Mouse (Mus musculus): ENCODE measurements around the gene Prss38. TPM values are rescaled to one million over a fixed set of nuclear protein-coding genes. Genes with fewer than 3 reads are reported as not detected.
"Not testable (repeated sequence)": the region's sequence is repeated elsewhere in the genome, so short reads cannot be mapped to it uniquely, and the experiment has no call there.

The Prss38 gene
- total RNA-seq, 1 experiment = 1.5 TPM

DNA sequence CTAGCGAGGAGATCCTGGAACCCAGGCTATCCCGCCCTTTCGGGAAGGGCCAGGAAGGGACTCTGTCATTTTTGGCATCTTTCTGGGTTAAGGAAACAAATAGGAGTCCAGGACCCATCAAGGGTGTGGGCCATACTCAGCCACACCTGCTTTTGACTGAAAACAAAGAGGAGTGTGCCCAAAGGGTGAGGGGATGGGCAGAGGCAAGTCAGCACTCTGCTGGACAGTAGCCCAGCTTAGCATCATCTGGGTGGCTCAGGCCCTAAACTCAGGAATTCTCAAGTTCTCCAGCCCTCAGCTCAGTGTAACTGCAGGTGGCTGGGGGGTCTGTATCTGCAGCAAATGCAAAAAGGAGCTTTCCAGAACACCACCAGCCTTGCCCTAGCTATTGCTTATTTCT is 2.5 kb upstream of the Prss38 start:
- TF ChIP-seq MAFK (IDR thresholded peaks at IDR 0.05; ENCODE audit: insufficient read depth, low read depth, low read length) (no peak), ZC3H11A (IDR thresholded peaks at IDR 0.05; ENCODE audit: borderline replicate concordance, low read depth, low read length) (no peak), ZNF384 (IDR thresholded peaks at IDR 0.05; ENCODE audit: low read depth, low read length) (no peak), HCFC1 (IDR thresholded peaks at IDR 0.05; ENCODE audit: borderline replicate concordance, insufficient read depth, low read length) (no peak), CHD2 (IDR thresholded peaks at IDR 0.05; ENCODE audit: low read depth, low read length) (no peak)
- H3K27ac ChIP-seq (ENCODE audit: insufficient read depth, low read depth, low read length, poor library complexity, severe bottlenecking) = no peak overlapping the region
- no peaks in the 10 kb centered on the region for H3K9me3 ChIP-seq (ENCODE audit: control insufficient read depth, insufficient read depth, low read depth, low read length)
- H3K4me3 ChIP-seq (ENCODE audit: insufficient read depth in 1 of 2, low read depth in 1 of 2, low read length in 2 of 2, poor library complexity in 1 of 2, severe bottlenecking in 1 of 2) = no peak overlapping the region
- in situ Hi-C loops (cut with MboI; ENCODE audit: low sequenced_read_pairs in 2 of 2, unreplicated experiment in 2 of 2) = no loop called here
- DNase-seq (ENCODE audit: low read depth, low spot score) = no peak
- H3K36me3 ChIP-seq (ENCODE audit: control insufficient read depth, insufficient read depth, low read length, poor library complexity, severe bottlenecking) = no peaks in the 10 kb centered on the region
- no peak overlapping the region for H3K9ac ChIP-seq (ENCODE audit: insufficient read depth, low read depth, low read length, poor library complexity, severe bottlenecking)
- peaks cover 4 to 5% of the 10 kb centered on the region in 2 experiments; a peak in 3 of 4 replicates for H3K4me1 ChIP-seq (ENCODE audit: control insufficient read depth in 2 of 2, insufficient read depth in 2 of 2, low read length in 2 of 2, poor library complexity in 1 of 2)

DNA sequence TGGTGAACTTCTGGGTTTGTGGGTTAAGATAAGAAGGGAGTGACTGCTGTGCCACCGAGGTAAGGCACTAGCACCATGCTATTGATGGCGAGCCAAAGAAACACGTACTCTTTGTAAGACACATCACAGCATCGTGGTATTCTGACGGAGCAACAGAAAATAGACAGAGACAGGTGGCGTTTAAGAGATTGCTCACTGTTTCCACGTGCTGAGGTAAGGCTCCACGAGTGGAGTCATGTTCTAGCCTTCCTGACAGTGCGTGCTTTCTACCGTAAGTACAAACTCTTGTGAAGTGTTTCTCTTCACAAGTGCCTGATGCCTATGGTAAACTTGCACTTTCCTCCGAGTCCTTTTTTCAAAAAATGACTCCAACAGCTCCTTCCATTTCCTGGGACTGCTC is 5.6 kb downstream of the Prss38 start:
- no peak overlapping the region for H3K27ac ChIP-seq (ENCODE audit: insufficient read depth, low read depth, low read length, poor library complexity, severe bottlenecking)
- no peaks in the 10 kb centered on the region for H3K9me3 ChIP-seq (ENCODE audit: control insufficient read depth, insufficient read depth, low read depth, low read length)
- in situ Hi-C loops (cut with MboI; ENCODE audit: low sequenced_read_pairs in 2 of 2, unreplicated experiment in 2 of 2) = no loop called here
- H3K36me3 ChIP-seq (ENCODE audit: control insufficient read depth, insufficient read depth, low read length, poor library complexity, severe bottlenecking) = no peaks in the 10 kb centered on the region
- H3K9ac ChIP-seq (ENCODE audit: insufficient read depth, low read depth, low read length, poor library complexity, severe bottlenecking) = no peak overlapping the region
- no peaks in the 10 kb centered on the region for H3K4me1 ChIP-seq (ENCODE audit: control insufficient read depth in 2 of 2, insufficient read depth in 2 of 2, low read length in 2 of 2, poor library complexity in 1 of 2)
- H3K4me3 ChIP-seq (ENCODE audit: insufficient read depth in 1 of 2, low read depth in 1 of 2, low read length in 2 of 2, poor library complexity in 1 of 2, severe bottlenecking in 1 of 2) = no peak overlapping the region
- no peak for DNase-seq (ENCODE audit: low read depth, low spot score)
- no peak for TF ChIP-seq HCFC1 (IDR thresholded peaks at IDR 0.05; ENCODE audit: borderline replicate concordance, insufficient read depth, low read length)
- no peak for TF ChIP-seq CHD2 (IDR thresholded peaks at IDR 0.05; ENCODE audit: low read depth, low read length)
- no peak for TF ChIP-seq MAFK (IDR thresholded peaks at IDR 0.05; ENCODE audit: insufficient read depth, low read depth, low read length)
- no peak for TF ChIP-seq ZC3H11A (IDR thresholded peaks at IDR 0.05; ENCODE audit: borderline replicate concordance, low read depth, low read length)
- no peak for TF ChIP-seq ZNF384 (IDR thresholded peaks at IDR 0.05; ENCODE audit: low read depth, low read length)

DNA sequence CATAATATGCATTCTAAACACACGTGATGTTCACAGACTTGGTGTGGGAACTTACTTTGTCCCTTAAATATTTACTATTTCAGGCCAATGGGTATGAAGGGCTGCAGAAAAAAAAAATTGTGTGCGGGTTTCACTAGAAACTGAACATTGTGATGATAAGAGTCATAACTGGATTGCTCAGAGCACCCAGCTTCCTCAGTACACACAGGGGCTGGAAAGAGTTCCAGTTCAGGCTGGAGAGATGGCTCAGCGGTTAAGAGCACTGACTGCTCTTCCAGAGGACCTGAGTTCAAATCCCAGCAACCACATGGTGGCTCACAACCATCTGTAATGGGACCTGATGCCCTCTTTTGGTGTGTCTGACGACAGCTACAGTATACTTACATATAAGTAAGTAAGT is 7.5 kb downstream of the Prss38 start:
- H3K9ac ChIP-seq (ENCODE audit: insufficient read depth, low read depth, low read length, poor library complexity, severe bottlenecking); H3K9me3 ChIP-seq (ENCODE audit: control insufficient read depth, insufficient read depth, low read depth, low read length); H3K27ac ChIP-seq (ENCODE audit: insufficient read depth, low read depth, low read length, poor library complexity, severe bottlenecking); H3K4me1 ChIP-seq (ENCODE audit: control insufficient read depth in 2 of 2, insufficient read depth in 2 of 2, low read length in 2 of 2, poor library complexity in 1 of 2); H3K4me3 ChIP-seq (ENCODE audit: insufficient read depth in 1 of 2, low read depth in 1 of 2, low read length in 2 of 2, poor library complexity in 1 of 2, severe bottlenecking in 1 of 2); DNase-seq (ENCODE audit: low read depth, low spot score); H3K36me3 ChIP-seq (ENCODE audit: control insufficient read depth, insufficient read depth, low read length, poor library complexity, severe bottlenecking); in situ Hi-C loops (cut with MboI; ENCODE audit: low sequenced_read_pairs in 2 of 2, unreplicated experiment in 2 of 2): not testable (repeated sequence)

DNA sequence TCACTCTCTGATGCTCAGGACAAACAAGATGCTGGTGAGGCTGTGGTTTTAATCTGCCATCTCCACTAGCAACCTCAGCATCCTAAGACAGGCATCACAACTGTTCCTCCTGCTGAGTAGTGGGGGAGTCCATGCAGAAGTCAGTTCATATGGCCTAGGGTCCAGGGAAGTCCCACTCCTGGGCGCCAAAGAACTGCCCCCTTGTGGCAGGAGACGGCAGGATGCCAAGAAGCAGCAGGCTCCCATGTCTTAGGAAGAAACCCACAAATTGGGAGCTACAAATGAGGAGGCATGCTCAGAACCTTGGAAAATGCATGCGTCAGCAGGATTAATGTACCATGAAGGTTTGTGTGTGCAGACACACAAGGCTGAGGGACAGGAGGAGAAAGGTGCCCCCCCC is 8.8 kb downstream of the Prss38 start:
- H3K27ac ChIP-seq (ENCODE audit: insufficient read depth, low read depth, low read length, poor library complexity, severe bottlenecking) = no peak overlapping the region
- no peak overlapping the region for H3K9ac ChIP-seq (ENCODE audit: insufficient read depth, low read depth, low read length, poor library complexity, severe bottlenecking)
- in situ Hi-C loops (cut with MboI; ENCODE audit: low sequenced_read_pairs in 2 of 2, unreplicated experiment in 2 of 2) = no loop called here
- no peaks in the 10 kb centered on the region for H3K4me1 ChIP-seq (ENCODE audit: control insufficient read depth in 2 of 2, insufficient read depth in 2 of 2, low read length in 2 of 2, poor library complexity in 1 of 2)
- no peak for DNase-seq (ENCODE audit: low read depth, low spot score)
- no peak overlapping the region for H3K4me3 ChIP-seq (ENCODE audit: insufficient read depth in 1 of 2, low read depth in 1 of 2, low read length in 2 of 2, poor library complexity in 1 of 2, severe bottlenecking in 1 of 2)
- no peaks in the 10 kb centered on the region for H3K9me3 ChIP-seq (ENCODE audit: control insufficient read depth, insufficient read depth, low read depth, low read length)
- TF ChIP-seq ZC3H11A (IDR thresholded peaks at IDR 0.05; ENCODE audit: borderline replicate concordance, low read depth, low read length) (no peak), ZNF384 (IDR thresholded peaks at IDR 0.05; ENCODE audit: low read depth, low read length) (no peak), HCFC1 (IDR thresholded peaks at IDR 0.05; ENCODE audit: borderline replicate concordance, insufficient read depth, low read length) (no peak), MAFK (IDR thresholded peaks at IDR 0.05; ENCODE audit: insufficient read depth, low read depth, low read length) (peak; percentile 49; the same call in 1 of the 2 replicates), CHD2 (IDR thresholded peaks at IDR 0.05; ENCODE audit: low read depth, low read length) (no peak)
- no peaks in the 10 kb centered on the region for H3K36me3 ChIP-seq (ENCODE audit: control insufficient read depth, insufficient read depth, low read length, poor library complexity, severe bottlenecking)

DNA sequence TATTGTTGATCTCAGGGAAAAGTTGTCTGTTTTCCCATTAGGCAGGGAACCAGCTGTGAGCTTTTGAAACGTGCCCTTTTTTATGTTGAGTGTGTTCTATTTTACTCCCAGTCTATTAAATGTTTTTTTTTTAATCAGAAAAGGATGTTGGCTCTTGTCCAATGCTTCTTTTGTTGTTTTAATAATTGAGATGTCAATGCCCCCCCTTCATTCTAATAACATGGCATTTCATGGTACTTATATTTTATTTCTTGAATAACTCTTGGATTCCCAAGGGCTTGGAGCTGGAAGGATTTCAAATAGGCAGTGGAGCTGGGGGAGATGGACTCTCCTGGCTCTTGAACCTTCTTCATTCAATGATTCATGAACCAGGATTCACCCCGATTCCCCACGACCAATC is 9.4 kb downstream of the Prss38 start:
- Histone ChIP-seq H3K4me3 (ENCODE audit: insufficient read depth in 1 of 2, low read depth in 1 of 2, low read length in 2 of 2, poor library complexity in 1 of 2, severe bottlenecking in 1 of 2) (no peak overlapping the region), H3K9me3 (ENCODE audit: control insufficient read depth, insufficient read depth, low read depth, low read length) (no peaks in the 10 kb centered on the region), H3K36me3 (ENCODE audit: control insufficient read depth, insufficient read depth, low read length, poor library complexity, severe bottlenecking) (no peaks in the 10 kb centered on the region), H3K9ac (ENCODE audit: insufficient read depth, low read depth, low read length, poor library complexity, severe bottlenecking) (no peak overlapping the region), H3K4me1 (ENCODE audit: control insufficient read depth in 2 of 2, insufficient read depth in 2 of 2, low read length in 2 of 2, poor library complexity in 1 of 2) (no peaks in the 10 kb centered on the region), H3K27ac (ENCODE audit: insufficient read depth, low read depth, low read length, poor library complexity, severe bottlenecking) (no peak overlapping the region)
- in situ Hi-C loops (cut with MboI; ENCODE audit: low sequenced_read_pairs in 2 of 2, unreplicated experiment in 2 of 2) = no loop called here
- DNase-seq (ENCODE audit: low read depth, low spot score) = no peak
- TF ChIP-seq CHD2 (IDR thresholded peaks at IDR 0.05; ENCODE audit: low read depth, low read length) (no peak), MAFK (IDR thresholded peaks at IDR 0.05; ENCODE audit: insufficient read depth, low read depth, low read length) (no peak), ZC3H11A (IDR thresholded peaks at IDR 0.05; ENCODE audit: borderline replicate concordance, low read depth, low read length) (no peak), ZNF384 (IDR thresholded peaks at IDR 0.05; ENCODE audit: low read depth, low read length) (no peak), HCFC1 (IDR thresholded peaks at IDR 0.05; ENCODE audit: borderline replicate concordance, insufficient read depth, low read length) (no peak)
